Mouse (Mus musculus) megakaryocyte, embryonic 14.5 days (primary cell): ENCODE results near the gene Dpep3.

Experiments
- FLI1 ChIP-seq: IDR thresholded peaks from 2 replicates; pipeline ENCODE4 v1.6.1; 2012; ENCODE audit warnings: low read length, inconsistent platforms, mixed read lengths
- GATA1 ChIP-seq: IDR thresholded peaks from 3 replicates; pipeline ENCODE4 v1.6.1; 2012; ENCODE audit warnings: mixed read lengths, low read length, inconsistent platforms, borderline replicate concordance

- no peak for TF ChIP-seq GATA1
- no peak for TF ChIP-seq FLI1
Measured at GRCm38 (mm10) chr8:106005875-106006274, 26.6 kb upstream of the Dpep3 start, which contains the start of gene Dpep2nb.
